Mouse (Mus musculus): ENCODE results near the gene Wnt9a.

GRCm38 (mm10) chr11:59322988-59323387 lies 16.3 kb downstream of the Wnt9a start:
- no peak for TF ChIP-seq CTCF (conservative IDR thresholded peaks at IDR 0.05; ENCODE audit: low read length)
- no peak for TF ChIP-seq NANOG (IDR thresholded peaks at IDR 0.05; ENCODE audit: borderline replicate concordance, low read length)
- TF ChIP-seq POU5F1 (IDR thresholded peaks at IDR 0.05; ENCODE audit: borderline replicate concordance, low read length), result no peak
